Mouse (Mus musculus) C2C12 (cell line): ENCODE measurements at regions not wholly inside any gene's neighbourhood (a gene's known extent, or its start where the extent isn't known, plus 50 kb on each side); places are given as distances from the start of the nearest gene placed in this dataset.

Experiments
- CEBPB ChIP-seq: IDR thresholded peaks from one replicate; pipeline ENCODE4 v1.6.1; 2011; ENCODE audit warnings: low read depth, mild to moderate bottlenecking, control low read depth, moderate library complexity
- CTCF ChIP-seq: IDR thresholded peaks from one replicate; pipeline ENCODE4 v1.5.1; 2011; ENCODE audit not compliant: control insufficient read depth, insufficient read depth, insufficient read length
- FOSL1 ChIP-seq: IDR thresholded peaks from one replicate; pipeline ENCODE4 v1.8.0; 2011; ENCODE audit warnings: mild to moderate bottlenecking, low read length; ENCODE audit not compliant: poor library complexity, insufficient read depth, severe bottlenecking
- MAX ChIP-seq: IDR thresholded peaks from one replicate; pipeline ENCODE4 v1.6.1; 2011; ENCODE audit warnings: mild to moderate bottlenecking, control low read depth
- MYOD1 ChIP-seq: IDR thresholded peaks from one replicate; pipeline ENCODE4 v1.6.1; 2011; ENCODE audit warnings: low read depth; ENCODE audit not compliant: control insufficient read depth, insufficient read length
- USF1 ChIP-seq: IDR thresholded peaks from one replicate; pipeline ENCODE4 v1.6.1; 2011; ENCODE audit warnings: low read depth, mild to moderate bottlenecking, control low read depth, moderate library complexity

DNA sequence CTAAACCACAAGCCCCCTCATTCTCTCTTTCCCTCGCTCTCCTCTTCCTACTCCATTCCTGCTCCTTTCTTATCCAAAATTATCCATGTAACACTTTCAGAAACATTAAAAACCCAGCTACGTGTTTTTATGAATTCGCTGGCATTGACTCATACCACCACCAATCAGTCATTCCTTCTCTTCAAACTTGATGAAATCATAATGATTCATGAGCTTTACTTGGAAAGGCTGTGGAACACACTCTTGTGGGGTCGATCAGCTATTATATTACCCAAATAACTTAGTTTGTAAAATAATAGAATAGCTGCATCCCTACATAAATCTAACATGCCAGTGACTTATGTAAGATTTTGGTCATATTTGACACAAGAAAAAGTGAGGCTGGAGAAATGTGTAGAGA lies 331.9 kb upstream of the N6amt1 start:
- TF ChIP-seq CTCF (no peak), USF1 (no peak), MAX (no peak), MYOD1 (no peak), FOSL1 (no peak), CEBPB (no peak)
